Mouse (Mus musculus): ENCODE measurements around the gene Arl15. TPM values are rescaled to one million over a fixed set of nuclear protein-coding genes. Genes with fewer than 3 reads are reported as not detected.
A peak's percentile ranks its signal among the peaks of the same experiment; 100 is the strongest.

Gene Arl15
- polyA plus RNA-seq, 1 experiment from 2014 or later = 6.7 TPM

DNA sequence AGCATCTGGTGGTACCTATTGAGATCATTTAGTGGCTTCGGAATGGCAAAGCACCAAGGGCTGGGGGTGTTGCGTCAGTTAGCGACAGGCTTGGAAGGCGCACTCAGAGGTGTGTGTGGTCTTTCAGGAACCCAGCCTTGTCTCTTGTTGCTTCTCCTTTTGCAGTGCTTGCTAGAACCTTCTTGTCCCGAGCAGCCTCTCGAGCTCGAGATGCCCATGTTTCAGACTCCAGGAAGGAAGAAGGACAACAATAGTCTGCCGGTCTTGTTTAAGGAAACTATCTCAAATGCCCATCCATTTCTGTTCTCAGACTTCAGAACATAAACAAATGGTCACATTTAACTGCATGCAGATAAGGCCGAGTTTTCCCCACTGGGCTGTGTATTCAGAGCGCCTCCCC lies 69.4 kb downstream of the Arl15 start:
- Histone ChIP-seq H3K4me1 (replicated peaks) (peaks cover 18% of the 10 kb centered on the region), H3K27me3 (no peaks in the 10 kb centered on the region), H3K4me3 (no peak overlapping the region), H3K27ac (no peak overlapping the region), H3K9me3 (replicated peaks) (no peaks in the 10 kb centered on the region), H3K9ac (no peak overlapping the region), H3K4me2 (no peak overlapping the region), H3K36me3 (no peaks in the 10 kb centered on the region)
- ATAC-seq (replicated peaks; ENCODE audit: insufficient number of reproducible peaks, insufficient read depth, low FRiP score, low read depth) = no peak
- 68% methylated on average over 10 of the region's 10 CpGs for WGBS

DNA sequence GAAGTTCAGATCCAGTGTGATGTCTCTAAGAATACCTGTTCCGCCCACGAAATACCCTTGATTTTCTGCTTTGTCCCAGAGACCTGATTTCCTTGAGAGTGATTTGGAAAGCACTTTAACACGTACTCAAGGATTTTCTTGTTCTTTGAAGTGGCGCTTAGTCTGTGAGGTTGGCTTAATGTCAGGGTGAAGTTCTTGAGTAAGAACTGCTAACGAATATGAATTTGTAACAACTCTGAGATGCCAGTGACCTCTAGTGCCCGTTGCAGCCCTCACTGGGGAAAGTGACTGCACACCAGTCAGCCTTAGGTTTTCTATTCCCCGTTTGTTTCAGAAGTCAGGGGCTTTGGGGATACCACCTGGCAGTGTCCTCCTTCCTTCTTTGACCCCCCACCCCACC lies 70.0 kb downstream of the Arl15 start:
- Histone ChIP-seq H3K9ac (no peak overlapping the region), H3K27me3 (no peaks in the 10 kb centered on the region), H3K4me3 (no peak overlapping the region), H3K27ac (no peak overlapping the region), H3K9me3 (replicated peaks) (no peaks in the 10 kb centered on the region), H3K4me1 (replicated peaks) (peaks cover 12% of the 10 kb centered on the region), H3K36me3 (no peaks in the 10 kb centered on the region), H3K4me2 (no peak overlapping the region)
- no peak for ATAC-seq (replicated peaks; ENCODE audit: insufficient number of reproducible peaks, insufficient read depth, low FRiP score, low read depth)
- WGBS = 53% methylated on average over 7 of the region's 7 CpGs

DNA sequence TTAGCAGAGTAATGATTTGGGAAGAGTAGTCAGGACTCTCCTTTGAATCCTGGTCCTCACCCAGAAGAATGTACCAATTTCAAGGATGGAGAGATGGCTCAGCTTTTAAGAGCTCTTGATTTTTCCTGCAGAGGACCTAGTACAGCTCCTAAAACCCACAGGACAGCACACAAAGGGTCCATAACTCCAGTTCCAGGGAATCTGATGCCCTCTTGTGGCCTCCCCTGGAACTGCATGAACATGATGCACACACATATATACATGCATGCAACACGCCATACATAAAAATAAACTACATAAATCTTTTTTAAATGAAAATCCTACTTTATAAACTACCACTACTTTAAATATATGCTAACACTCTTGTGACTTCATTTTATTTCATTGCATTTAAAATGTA lies 70.6 kb downstream of the Arl15 start:
- 60% methylated on average over 1 of the region's 1 CpGs for WGBS
- Histone ChIP-seq H3K4me3 (no peak overlapping the region), H3K9me3 (replicated peaks) (no peaks in the 10 kb centered on the region), H3K9ac (no peak overlapping the region), H3K27me3 (no peaks in the 10 kb centered on the region), H3K27ac (no peak overlapping the region), H3K36me3 (no peaks in the 10 kb centered on the region), H3K4me2 (no peak overlapping the region), H3K4me1 (replicated peaks) (peaks cover 15% of the 10 kb centered on the region)
- no peak for ATAC-seq (replicated peaks; ENCODE audit: insufficient number of reproducible peaks, insufficient read depth, low FRiP score, low read depth)

DNA sequence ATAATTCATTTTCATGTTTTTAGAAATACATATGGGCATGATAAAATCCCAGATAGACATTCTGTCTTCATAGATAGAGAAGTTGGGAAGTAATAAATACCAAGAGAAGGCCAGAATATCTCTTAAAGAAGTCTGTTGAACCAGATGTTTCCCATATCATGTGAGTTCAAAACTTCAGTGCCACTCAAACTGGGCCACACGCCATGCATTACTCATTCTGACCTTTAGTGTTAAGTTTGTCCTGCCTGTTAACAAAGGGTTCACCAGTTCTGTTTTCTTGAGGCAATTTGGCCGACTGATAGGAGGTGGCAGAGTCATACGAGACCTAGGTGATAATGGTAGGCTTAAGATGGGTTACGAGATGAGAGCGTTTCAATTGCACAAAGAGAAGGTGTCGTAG lies 71.1 kb downstream of the Arl15 start:
- H3K4me3 ChIP-seq = no peak overlapping the region
- H3K9me3 ChIP-seq (replicated peaks) = no peaks in the 10 kb centered on the region
- H3K36me3 ChIP-seq = no peaks in the 10 kb centered on the region
- no peak for ATAC-seq (replicated peaks; ENCODE audit: insufficient number of reproducible peaks, insufficient read depth, low FRiP score, low read depth)
- H3K4me2 ChIP-seq = no peak overlapping the region
- H3K27ac ChIP-seq = no peak overlapping the region
- H3K4me1 ChIP-seq (replicated peaks) = peaks cover 15% of the 10 kb centered on the region
- no peaks in the 10 kb centered on the region for H3K27me3 ChIP-seq
- H3K9ac ChIP-seq = no peak overlapping the region
- WGBS = 50% methylated on average over 6 of the region's 6 CpGs

DNA sequence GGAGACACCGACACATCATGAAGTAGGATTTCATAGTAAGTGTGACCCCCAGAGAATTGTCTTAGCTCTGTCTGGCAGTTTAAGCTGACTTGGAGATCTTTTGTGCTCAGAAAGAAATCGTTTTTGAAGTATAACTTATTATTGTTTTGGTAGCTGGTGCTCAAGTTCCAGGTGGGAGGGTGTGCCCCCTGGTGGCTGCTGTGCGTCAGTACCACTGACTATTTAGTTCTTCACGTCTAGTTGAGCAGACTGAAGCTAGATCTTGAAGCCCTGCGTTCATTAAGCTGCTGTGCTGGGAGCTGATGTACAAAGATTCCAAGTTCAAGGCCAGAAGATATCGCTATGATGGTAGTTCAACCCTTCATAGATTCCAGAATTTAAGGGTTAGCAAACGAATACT lies 71.5 kb downstream of the Arl15 start:
- Histone ChIP-seq H3K27me3 (no peaks in the 10 kb centered on the region), H3K4me2 (no peak overlapping the region), H3K4me1 (replicated peaks) (peaks cover 17% of the 10 kb centered on the region), H3K9ac (no peak overlapping the region), H3K27ac (no peak overlapping the region), H3K36me3 (no peaks in the 10 kb centered on the region), H3K9me3 (replicated peaks) (no peaks in the 10 kb centered on the region), H3K4me3 (no peak overlapping the region)
- no peak for ATAC-seq (replicated peaks; ENCODE audit: insufficient number of reproducible peaks, insufficient read depth, low FRiP score, low read depth)
- 32% methylated on average over 7 of the region's 7 CpGs for WGBS

DNA sequence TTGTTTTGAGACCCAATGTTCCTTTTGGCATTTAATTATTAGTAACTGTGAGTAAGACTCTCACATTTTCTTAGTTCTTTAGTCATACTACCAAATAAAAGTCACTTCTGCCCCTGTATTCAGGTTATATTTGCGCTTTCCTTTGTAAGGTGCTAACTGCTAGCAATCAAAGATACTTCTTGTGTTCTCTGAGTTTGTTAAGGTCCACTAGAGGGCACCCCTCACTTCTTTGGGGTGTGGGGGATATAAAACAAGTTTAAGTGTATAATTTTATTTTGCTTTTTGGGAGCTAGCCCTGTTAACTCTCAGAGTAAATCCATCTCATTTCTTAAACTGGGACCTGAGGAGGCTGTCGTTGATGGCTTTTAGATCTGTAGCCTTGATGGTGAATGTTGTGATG lies 73.4 kb downstream of the Arl15 start:
- H3K9me3 ChIP-seq (replicated peaks) = no peaks in the 10 kb centered on the region
- H3K27me3 ChIP-seq = no peaks in the 10 kb centered on the region
- no peaks in the 10 kb centered on the region for H3K36me3 ChIP-seq
- H3K4me1 ChIP-seq (replicated peaks) = peaks cover 23% of the 10 kb centered on the region
- H3K27ac ChIP-seq = no peak overlapping the region
- no peak overlapping the region for H3K4me2 ChIP-seq
- ATAC-seq (replicated peaks; ENCODE audit: insufficient number of reproducible peaks, insufficient read depth, low FRiP score, low read depth) = no peak
- H3K4me3 ChIP-seq = no peak overlapping the region
- 89% methylated on average over 2 of the region's 2 CpGs for WGBS
- no peak overlapping the region for H3K9ac ChIP-seq

DNA sequence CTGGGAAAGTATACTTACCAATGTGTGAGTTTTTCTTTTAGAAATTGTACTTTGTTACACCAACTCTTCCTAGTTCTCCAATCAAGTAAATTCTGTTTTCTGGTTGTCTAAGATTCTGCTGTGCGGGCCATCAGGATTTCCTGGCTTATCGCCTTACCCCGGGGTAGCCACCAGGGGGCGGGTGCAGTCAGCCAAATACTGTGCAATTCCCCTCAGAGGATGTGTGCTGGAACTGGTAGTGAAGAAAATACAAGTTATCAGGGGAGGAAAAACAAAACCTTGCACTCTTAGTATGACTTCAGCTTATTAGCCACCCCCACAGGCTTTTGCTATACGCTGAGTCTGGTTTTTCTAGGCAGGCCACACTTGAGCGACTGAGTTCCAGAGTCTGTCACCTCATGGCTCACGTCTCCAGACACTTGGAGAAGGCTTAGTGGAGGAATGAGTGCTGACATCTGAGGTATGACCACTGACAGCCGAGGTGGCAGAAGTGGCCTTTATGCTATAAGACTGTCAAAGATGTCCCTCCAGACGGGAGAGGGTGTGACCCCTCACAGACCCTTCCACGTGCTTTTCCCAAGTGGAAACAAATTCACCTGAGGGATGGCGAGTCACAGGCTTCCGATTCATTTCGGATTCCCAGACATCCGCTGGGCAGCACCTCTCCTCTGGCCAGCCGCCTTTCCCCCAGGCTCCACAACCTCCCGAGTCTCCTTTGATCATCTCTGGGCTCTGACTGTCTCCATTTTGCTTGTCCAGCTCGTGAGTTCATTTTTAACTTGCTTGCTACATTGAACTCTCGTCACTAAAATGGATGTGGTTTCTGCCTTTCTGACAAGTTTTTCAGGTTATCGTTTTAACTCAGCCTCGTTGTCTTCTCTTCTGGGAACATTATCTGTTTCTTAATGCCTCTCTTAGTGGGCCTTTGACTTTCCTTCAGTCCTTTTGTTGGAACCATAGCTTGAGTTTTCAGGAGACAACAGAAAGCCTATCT lies 75.2 kb downstream of the Arl15 start:
- 50% methylated on average over 20 of the region's 20 CpGs for WGBS
- H3K27ac ChIP-seq = no peak overlapping the region; the same call in 1 of the 2 replicates

DNA sequence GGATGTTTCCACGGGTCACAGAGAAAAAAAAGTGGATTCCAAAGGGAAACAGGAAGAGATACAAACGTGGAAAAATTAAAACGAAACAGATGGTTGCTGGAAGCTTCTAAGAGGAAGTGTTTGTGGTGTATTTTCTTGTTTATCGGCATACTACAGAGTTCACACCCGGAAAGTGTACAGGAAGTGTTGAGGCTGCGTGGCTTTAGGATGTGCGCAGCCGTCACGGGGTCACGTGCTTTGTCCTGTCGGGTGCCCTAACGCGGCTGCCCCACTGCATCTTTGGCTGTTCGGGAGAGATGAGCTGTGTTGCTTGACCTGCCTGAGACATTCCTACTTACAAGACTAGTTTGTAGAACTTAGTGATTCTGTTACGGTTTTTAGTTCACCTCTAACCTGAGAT lies 76.1 kb downstream of the Arl15 start:
- H3K4me3 ChIP-seq = no peak overlapping the region
- no peak overlapping the region; the same call in 1 of the 2 replicates for H3K4me2 ChIP-seq
- H3K27me3 ChIP-seq = no peaks in the 10 kb centered on the region
- no peak overlapping the region for H3K9ac ChIP-seq
- no peak overlapping the region for H3K27ac ChIP-seq
- WGBS = 80% methylated on average over 15 of the region's 15 CpGs
- no peaks in the 10 kb centered on the region for H3K36me3 ChIP-seq
- H3K4me1 ChIP-seq (replicated peaks) = peaks cover 22% of the 10 kb centered on the region
- H3K9me3 ChIP-seq (replicated peaks) = no peaks in the 10 kb centered on the region
- no peak for ATAC-seq (replicated peaks; ENCODE audit: insufficient number of reproducible peaks, insufficient read depth, low FRiP score, low read depth)

More for the DNA sequence above, 75.2 kb downstream of the Arl15 start:
- Histone ChIP-seq H3K4me3 (no peak overlapping the region), H3K4me2 (no peak overlapping the region), H3K4me1 (replicated peaks) (peaks cover 23% of the 10 kb centered on the region), H3K9ac (no peak overlapping the region), H3K9me3 (replicated peaks) (no peaks in the 10 kb centered on the region), H3K27me3 (no peaks in the 10 kb centered on the region), H3K36me3 (no peaks in the 10 kb centered on the region)
- no peak for ATAC-seq (replicated peaks; ENCODE audit: insufficient number of reproducible peaks, insufficient read depth, low FRiP score, low read depth)

DNA sequence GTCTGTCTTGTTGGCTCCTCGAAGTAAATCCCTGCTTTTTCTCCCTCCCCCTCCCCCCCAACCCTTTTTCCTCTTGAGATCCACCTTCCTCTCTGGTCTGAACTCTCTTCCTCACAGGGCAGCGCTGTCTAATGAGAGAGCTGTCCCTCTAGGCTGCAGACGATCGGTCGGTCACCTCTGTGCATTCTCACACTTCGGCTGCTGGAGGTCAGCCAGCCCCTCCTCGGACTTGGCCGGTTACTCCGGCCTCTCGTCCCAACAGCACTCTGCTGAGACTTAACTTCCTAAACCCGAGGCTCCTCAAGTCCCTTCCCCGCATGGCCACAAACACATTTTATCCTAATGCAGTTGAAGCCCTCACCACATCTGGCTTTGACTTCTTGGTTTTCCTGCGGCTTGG lies 77.5 kb downstream of the Arl15 start:
- 0 out of 2 replicates have a peak, but pooled peaks have one; percentile 54 for ATAC-seq (replicated peaks; ENCODE audit: insufficient number of reproducible peaks, insufficient read depth, low FRiP score, low read depth)
- no peaks in the 10 kb centered on the region for H3K36me3 ChIP-seq
- H3K27me3 ChIP-seq = no peaks in the 10 kb centered on the region
- H3K9ac ChIP-seq = no peak overlapping the region
- H3K4me2 ChIP-seq = peak overlapping the region; percentile 50
- H3K27ac ChIP-seq = no peak overlapping the region
- no peaks in the 10 kb centered on the region for H3K9me3 ChIP-seq (replicated peaks)
- H3K4me3 ChIP-seq = peak overlapping the region; percentile 15; the same call in 1 of the 2 replicates
- H3K4me1 ChIP-seq (replicated peaks) = peaks cover 18% of the 10 kb centered on the region
- WGBS = 25% methylated on average over 13 of the region's 13 CpGs

DNA sequence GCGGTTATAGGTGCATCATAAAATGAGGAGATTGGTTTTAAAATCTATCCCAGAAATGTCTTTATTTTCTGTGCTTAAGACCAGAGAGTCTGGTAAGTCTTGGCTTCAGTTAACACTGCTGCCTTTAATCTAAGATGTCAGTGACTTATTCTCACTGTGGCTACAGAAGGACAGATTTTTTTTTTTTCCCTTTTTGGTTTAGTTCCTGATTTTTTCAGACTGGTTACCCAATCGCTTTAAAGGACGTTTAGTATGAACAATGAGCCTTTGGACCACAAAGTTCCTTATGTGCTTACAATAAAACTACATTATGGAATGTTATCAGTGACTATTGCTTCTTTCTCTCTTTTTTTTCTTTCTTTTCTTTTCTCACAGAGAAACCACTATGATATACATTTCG lies 81.4 kb downstream of the Arl15 start:
- no peaks in the 10 kb centered on the region for H3K9me3 ChIP-seq (replicated peaks)
- WGBS = 67% methylated on average over 4 of the region's 4 CpGs
- no peak overlapping the region for H3K4me2 ChIP-seq
- no peak for ATAC-seq (replicated peaks; ENCODE audit: insufficient number of reproducible peaks, insufficient read depth, low FRiP score, low read depth)
- H3K4me3 ChIP-seq = no peak overlapping the region
- no peaks in the 10 kb centered on the region for H3K36me3 ChIP-seq
- H3K27me3 ChIP-seq = no peaks in the 10 kb centered on the region
- no peak overlapping the region for H3K27ac ChIP-seq
- no peak overlapping the region for H3K9ac ChIP-seq
- peaks cover 16% of the 10 kb centered on the region for H3K4me1 ChIP-seq (replicated peaks)

DNA sequence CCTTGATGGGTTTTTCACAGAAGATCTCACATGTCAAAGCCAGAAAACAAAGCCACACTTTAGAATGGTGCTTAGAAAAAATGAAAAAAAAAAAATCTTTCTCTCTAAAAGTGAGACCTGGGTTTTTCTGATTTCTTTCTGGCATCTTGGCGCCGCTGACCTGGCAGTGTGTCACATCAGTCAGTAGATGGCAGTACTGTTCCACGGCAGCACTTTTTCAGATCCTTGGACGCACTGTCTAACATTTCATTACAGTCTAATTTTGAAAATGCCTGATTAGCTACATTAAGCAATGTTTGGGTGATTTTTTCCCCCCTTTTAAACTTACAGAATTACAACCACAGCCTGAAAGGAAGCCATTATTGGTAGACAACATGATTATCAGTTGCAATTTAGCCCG lies 83.1 kb downstream of the Arl15 start:
- Histone ChIP-seq H3K4me2 (no peak overlapping the region), H3K9ac (no peak overlapping the region), H3K27ac (no peak overlapping the region), H3K36me3 (no peaks in the 10 kb centered on the region), H3K4me1 (replicated peaks) (peaks cover 12% of the 10 kb centered on the region), H3K27me3 (no peaks in the 10 kb centered on the region), H3K9me3 (replicated peaks) (no peaks in the 10 kb centered on the region), H3K4me3 (no peak overlapping the region)
- 18% methylated on average over 5 of the region's 5 CpGs for WGBS
- no peak for ATAC-seq (replicated peaks; ENCODE audit: insufficient number of reproducible peaks, insufficient read depth, low FRiP score, low read depth)

DNA sequence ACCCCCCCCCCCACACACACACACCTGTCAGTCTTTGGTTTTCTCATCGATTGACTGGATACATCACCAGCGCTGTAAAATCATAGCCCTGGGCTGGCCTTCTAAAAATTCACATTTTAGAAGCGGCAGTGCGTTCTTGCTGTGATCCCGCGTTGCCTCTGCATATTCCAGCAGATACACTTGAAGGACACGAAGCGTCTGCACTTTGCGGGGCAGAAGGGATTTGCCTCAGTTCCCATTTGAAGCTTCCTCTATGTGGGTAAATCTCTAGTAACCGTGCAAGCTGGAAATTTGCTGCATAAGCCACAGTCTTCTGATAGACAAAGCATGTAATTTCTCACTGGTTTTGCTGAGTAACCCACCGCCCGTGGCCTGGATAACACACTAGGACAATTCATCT lies 84.3 kb downstream of the Arl15 start:
- Histone ChIP-seq H3K4me1 (replicated peaks) (peaks cover 12% of the 10 kb centered on the region), H3K9me3 (replicated peaks) (no peaks in the 10 kb centered on the region), H3K4me2 (no peak overlapping the region), H3K9ac (no peak overlapping the region), H3K4me3 (no peak overlapping the region), H3K27me3 (no peaks in the 10 kb centered on the region), H3K27ac (no peak overlapping the region), H3K36me3 (no peaks in the 10 kb centered on the region)
- WGBS = 87% methylated on average over 12 of the region's 12 CpGs
- no peak for ATAC-seq (replicated peaks; ENCODE audit: insufficient number of reproducible peaks, insufficient read depth, low FRiP score, low read depth)
